Mouse (Mus musculus) hindbrain, embryonic 13.5 days (tissue): ENCODE results near the gene Kcne3. TPM values are rescaled to one million over a fixed set of nuclear protein-coding genes. Genes with fewer than 3 reads are reported as not detected.

Experiments used
- ATAC-seq: fragments of 200-750 bp; cut with Nextera tagmentation; 2 replicates; pipeline ENCODE4 v1.8.0; 2017; ENCODE audit warnings: moderate TSS enrichment; ENCODE audit not compliant: low FRiP score
- H3K27ac ChIP-seq: fragments of 300-500 bp; sonication (generic); 2 replicates; pipeline ENCODE4 v1.5.1; 2015; ENCODE audit warnings: inconsistent platforms, mild to moderate bottlenecking, moderate library complexity
- H3K27me3 ChIP-seq: fragments of 300-500 bp; sonication (generic); 2 replicates; pipeline ENCODE4 v1.6.1; 2015; ENCODE audit warnings: mild to moderate bottlenecking, inconsistent platforms
- H3K36me3 ChIP-seq: fragments of 300-500 bp; sonication (generic); 2 replicates; pipeline ENCODE4 v1.6.1; 2015; ENCODE audit warnings: mild to moderate bottlenecking, inconsistent platforms
- H3K4me1 ChIP-seq: fragments of 300-500 bp; sonication (generic); replicated peaks from 2 replicates; pipeline ENCODE4 v1.6.1; 2015; ENCODE audit warnings: inconsistent platforms
- H3K4me2 ChIP-seq: fragments of 300-500 bp; sonication (generic); 2 replicates; pipeline ENCODE4 v1.6.1; 2015; ENCODE audit warnings: inconsistent platforms, mild to moderate bottlenecking, moderate library complexity
- H3K4me3 ChIP-seq: fragments of 300-500 bp; sonication (generic); 2 replicates; pipeline ENCODE4 v1.5.1; 2015; ENCODE audit warnings: mild to moderate bottlenecking, inconsistent platforms
- H3K9ac ChIP-seq: fragments of 300-500 bp; sonication (generic); 2 replicates; pipeline ENCODE4 v1.6.1; 2015; ENCODE audit warnings: mild to moderate bottlenecking, inconsistent platforms
- H3K9me3 ChIP-seq: fragments of 300-500 bp; sonication (generic); 2 replicates; pipeline ENCODE4 v1.6.1; 2016; ENCODE audit warnings: inconsistent platforms
- WGBS: fragments of 180-500 bp; shearing (Covaris S2); methylation state at CpG from one replicate; pipeline ENCODE4 v1.1.7; 2015; 5-methylcytosine and 5-hydroxymethylcytosine counted together
- polyA plus RNA-seq: library from polyadenylated mRNA; unstranded; fragments of >200 nt; fragmentation: Nextera tagmentation; extraction: Ambion mirVana; gene quantifications from 2 replicates; pipeline ENCODE4 v1.2.1, GENCODE M21; 2015

Kcne3 gene
- polyA plus RNA-seq, 1 experiment from 2014 or later: 0.66 TPM

DNA sequence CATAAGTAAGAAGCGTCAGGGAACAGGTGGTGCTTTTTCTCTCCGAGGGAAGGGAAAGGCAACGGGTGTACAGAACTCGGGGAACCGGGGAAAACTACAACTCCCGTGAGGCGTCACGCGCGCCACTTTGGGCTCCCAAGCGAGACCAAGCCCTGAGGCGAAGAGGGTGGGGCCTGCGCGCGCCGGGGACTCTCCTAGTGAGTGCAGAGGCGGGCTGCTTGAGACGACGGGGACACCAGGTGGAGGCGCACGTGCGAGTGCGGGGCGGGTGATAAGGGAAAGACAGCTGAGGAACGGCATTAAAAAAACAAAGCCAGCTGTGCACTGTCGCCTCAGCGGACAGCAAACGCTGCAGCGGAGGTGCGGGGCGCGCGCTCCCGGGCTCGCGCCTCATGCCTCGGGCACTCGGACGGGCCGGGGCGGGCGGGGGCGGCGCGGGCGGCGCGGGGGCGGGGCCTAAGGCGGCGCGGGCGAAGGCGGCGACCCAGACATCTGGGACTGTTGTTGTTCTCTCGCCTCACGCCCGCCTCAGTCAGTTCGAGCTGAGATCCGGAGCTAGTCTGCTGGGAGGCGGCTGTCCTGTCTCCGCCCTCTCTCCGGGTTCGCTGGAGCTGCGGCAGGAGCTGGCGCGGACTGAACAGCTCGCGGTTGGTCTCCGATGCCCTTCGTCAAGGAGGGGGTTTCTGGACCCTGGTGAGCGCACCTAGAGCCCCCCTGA is 51.0 kb downstream of the Kcne3 start, which contains the start of gene Pgm2l1:
Pgm2l1 (plus strand) TSS at position 237 of the 718 bp plus-strand sequence.
- Histone ChIP-seq H3K9me3 (no peaks in the 10 kb centered on the region), H3K9ac (peak within 1 kb of the TSS; percentile 94), H3K4me1 (peaks cover 22% of the 10 kb centered on the region), H3K36me3 (no peaks in the 10 kb centered on the region), H3K4me3 (peak within 1 kb of the TSS; percentile 92), H3K27me3 (no peaks in the 10 kb centered on the region), H3K27ac (peak within 1 kb of the TSS; percentile 95), H3K4me2 (peak within 1 kb of the TSS; percentile 75)
- under 1% methylated on average over 38 of the region's 72 CpGs for WGBS
- peak; percentile 97 for ATAC-seq

DNA sequence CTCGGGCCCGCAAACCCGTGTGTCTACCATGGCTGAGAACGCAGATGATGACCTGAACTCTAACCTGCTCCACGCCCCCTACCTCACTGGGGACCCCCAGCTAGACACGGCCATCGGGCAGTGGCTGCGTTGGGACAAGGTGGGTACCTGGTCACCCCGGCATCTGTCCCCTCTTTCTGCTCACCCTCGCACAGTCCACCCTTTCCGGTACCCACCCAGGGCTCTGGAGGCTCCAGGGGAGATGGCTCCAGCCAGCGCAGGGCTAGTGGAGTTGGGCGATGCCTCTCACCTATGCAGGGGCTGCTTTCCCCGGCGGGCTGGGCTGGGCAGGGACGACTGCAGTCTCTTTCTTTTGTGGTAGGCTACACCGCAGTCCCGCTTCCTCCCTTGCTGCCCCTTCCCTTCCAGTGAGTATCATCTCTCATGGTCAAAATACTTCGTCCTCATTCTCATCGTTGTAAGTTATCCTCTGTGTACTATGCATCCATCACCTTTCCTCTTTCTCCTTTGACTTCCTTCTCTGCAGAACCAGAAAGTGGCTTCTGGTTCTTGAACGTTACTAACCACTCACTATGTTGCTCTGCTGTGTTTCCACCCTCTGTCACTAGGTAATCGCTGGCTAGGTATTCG is 51.7 kb downstream of the Kcne3 start:
- H3K9ac ChIP-seq: peak overlapping the region; percentile 94
- H3K27me3 ChIP-seq: no peaks in the 10 kb centered on the region
- WGBS: 1% methylated on average over 23 of the region's 23 CpGs
- peak overlapping the region; percentile 92 for H3K4me3 ChIP-seq
- H3K9me3 ChIP-seq: no peaks in the 10 kb centered on the region
- H3K36me3 ChIP-seq: no peaks in the 10 kb centered on the region
- H3K27ac ChIP-seq: peak overlapping the region; percentile 95
- H3K4me2 ChIP-seq: peak overlapping the region; percentile 75
- H3K4me1 ChIP-seq: peaks cover 22% of the 10 kb centered on the region
- peak; percentile 71 for ATAC-seq

DNA sequence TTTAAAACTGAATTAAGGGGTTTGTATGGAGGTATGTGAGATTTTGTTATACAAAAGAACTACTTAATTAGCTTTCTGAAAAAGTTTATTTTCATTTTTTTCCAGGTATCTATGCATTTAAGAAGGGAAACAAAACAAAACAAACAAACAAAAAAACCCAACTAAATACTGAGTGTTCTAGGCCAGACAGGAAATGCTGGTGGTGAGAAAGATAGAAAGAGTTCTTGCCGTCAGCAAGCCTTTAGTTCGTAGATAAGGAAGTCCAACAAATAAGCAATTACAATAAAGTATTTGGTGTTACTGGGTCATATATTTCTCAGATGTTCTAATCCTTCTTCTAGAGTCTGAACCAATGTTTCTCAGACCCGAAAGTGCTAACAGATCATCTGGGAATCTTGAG is 52.7 kb downstream of the Kcne3 start:
- H3K9ac ChIP-seq: peak overlapping the region; percentile 94
- ATAC-seq: no peak
- 63% methylated on average over 3 of the region's 3 CpGs for WGBS
- no peaks in the 10 kb centered on the region for H3K9me3 ChIP-seq
- peak overlapping the region; percentile 75 for H3K4me2 ChIP-seq
- H3K4me1 ChIP-seq: peaks cover 26% of the 10 kb centered on the region
- H3K4me3 ChIP-seq: peak overlapping the region; percentile 92
- no peaks in the 10 kb centered on the region for H3K27me3 ChIP-seq
- H3K36me3 ChIP-seq: no peaks in the 10 kb centered on the region
- no peak overlapping the region for H3K27ac ChIP-seq

DNA sequence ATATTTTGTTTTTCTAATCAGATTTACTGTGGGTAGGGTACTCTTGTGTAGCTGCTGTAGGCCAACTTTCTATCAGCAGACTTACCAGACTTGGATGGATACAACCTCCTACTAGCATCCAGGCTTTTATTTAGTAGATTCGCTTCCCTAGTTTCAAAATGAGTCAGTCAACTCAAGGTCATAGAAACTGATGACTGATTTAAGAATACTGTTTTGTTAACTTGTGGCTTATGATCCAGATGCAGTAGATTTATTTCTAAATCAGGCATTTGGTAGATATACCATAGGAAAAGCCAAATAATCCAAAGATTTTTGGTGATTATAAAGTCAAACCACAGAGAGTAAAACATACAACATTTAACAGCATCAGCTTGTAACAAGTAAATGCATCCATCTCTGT is 54.3 kb downstream of the Kcne3 start:
- WGBS: 96% methylated on average over 1 of the region's 1 CpGs
- Histone ChIP-seq H3K36me3 (no peaks in the 10 kb centered on the region), H3K9ac (no peak overlapping the region), H3K4me3 (no peak overlapping the region), H3K9me3 (no peaks in the 10 kb centered on the region), H3K27ac (no peak overlapping the region), H3K27me3 (no peaks in the 10 kb centered on the region), H3K4me1 (peaks cover 33% of the 10 kb centered on the region), H3K4me2 (peak overlapping the region; percentile 25)
- no peak for ATAC-seq

DNA sequence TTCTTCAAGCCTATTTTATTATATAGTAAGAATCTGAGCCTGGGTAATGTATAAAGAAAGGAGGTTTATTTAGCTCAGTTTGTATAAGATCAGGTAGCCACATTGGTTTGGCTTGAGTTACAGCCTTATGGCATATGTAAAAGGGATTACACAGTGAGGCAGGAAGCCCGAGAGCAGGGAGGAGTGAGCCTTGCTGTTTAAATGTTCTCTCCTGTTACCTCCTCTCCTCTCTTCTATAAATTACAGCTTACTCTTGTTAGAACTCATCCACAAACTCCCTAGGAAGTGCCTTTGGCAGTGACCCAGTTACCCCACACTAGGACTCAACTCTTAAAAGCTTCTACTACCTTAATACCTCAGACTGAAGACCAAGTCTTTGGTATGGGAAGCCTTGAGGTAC is 55.4 kb downstream of the Kcne3 start:
- Histone ChIP-seq H3K4me1 (peaks cover 33% of the 10 kb centered on the region), H3K9me3 (no peaks in the 10 kb centered on the region), H3K27ac (no peak overlapping the region), H3K36me3 (no peaks in the 10 kb centered on the region), H3K4me2 (no peak overlapping the region), H3K9ac (no peak overlapping the region), H3K4me3 (no peak overlapping the region), H3K27me3 (no peaks in the 10 kb centered on the region)
- 67% methylated on average over 1 of the region's 1 CpGs for WGBS
- ATAC-seq: no peak

DNA sequence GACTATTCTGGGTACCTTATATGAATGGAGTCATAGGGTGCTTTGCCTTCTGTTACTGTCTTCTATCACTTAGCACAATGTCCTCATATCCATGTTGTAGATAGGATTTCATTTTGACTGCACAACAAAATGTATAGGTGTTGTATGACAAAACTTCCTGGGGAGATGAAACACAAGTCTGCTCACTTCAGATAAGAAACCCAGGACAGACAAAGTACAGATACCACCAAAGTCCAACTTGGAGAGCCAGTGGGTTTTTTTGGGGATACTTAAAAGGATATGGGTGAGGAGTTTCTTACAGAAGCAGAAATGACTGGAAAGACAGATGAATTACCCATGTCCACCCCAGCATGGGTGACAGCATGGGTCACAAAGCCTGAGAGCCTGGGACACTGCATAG is 57.4 kb downstream of the Kcne3 start:
- H3K9me3 ChIP-seq: no peaks in the 10 kb centered on the region
- H3K4me1 ChIP-seq: peaks cover 26% of the 10 kb centered on the region
- H3K27ac ChIP-seq: no peak overlapping the region
- H3K27me3 ChIP-seq: no peaks in the 10 kb centered on the region
- H3K36me3 ChIP-seq: no peaks in the 10 kb centered on the region
- no peak overlapping the region for H3K9ac ChIP-seq
- H3K4me3 ChIP-seq: no peak overlapping the region
- H3K4me2 ChIP-seq: no peak overlapping the region
- no peak for ATAC-seq

Other genes starting within 250 kb of the Kcne3 start
- gene Rnf169, start 196.1 kb upstream of the Kcne3 start, polyA plus RNA-seq: 4.1 and 4.5 TPM in 2 replicates
- 0.27 and 0.42 TPM in 2 replicates for gene Chrdl2, start 170.3 kb upstream of the Kcne3 start, polyA plus RNA-seq
- gene Pold3, start 54.9 kb upstream of the Kcne3 start, polyA plus RNA-seq: 43.7 and 45.0 TPM in 2 replicates
- gene Lipt2, start 17.2 kb upstream of the Kcne3 start, polyA plus RNA-seq: 16.3 and 17.3 TPM in 2 replicates
- gene Pgm2l1, start 50.9 kb downstream of the Kcne3 start, polyA plus RNA-seq: 21.0 and 21.4 TPM in 2 replicates
- gene P4ha3, start 109.0 kb downstream of the Kcne3 start, polyA plus RNA-seq: 5.9 and 6.4 TPM in 2 replicates
- gene C2cd3, start 195.7 kb downstream of the Kcne3 start, polyA plus RNA-seq: 19.6 and 22.4 TPM in 2 replicates
- 139 and 141 TPM in 2 replicates for gene Ppme1, start 195.8 kb downstream of the Kcne3 start, polyA plus RNA-seq